Mouse (Mus musculus): ENCODE data around the gene Clcnkb.

- TF ChIP-seq CTCF (IDR thresholded peaks at IDR 0.05; ENCODE audit: borderline replicate concordance, insufficient read depth, low read depth, low read length) (no peak), POLR2A (IDR thresholded peaks at IDR 0.05; ENCODE audit: borderline replicate concordance, insufficient read depth, low read length) (no peak)
Observed at GRCm38 (mm10) chr4:141420886-141421285, 5.1 kb upstream of the Clcnkb start.

Data from cerebellum, adult 2 months (tissue).